Mouse (Mus musculus) liver, postnatal 0 days (tissue): ENCODE measurements around the gene Plekha6. TPM values are rescaled to one million over a fixed set of nuclear protein-coding genes. Genes with fewer than 3 reads are reported as not detected.
A peak's percentile ranks its signal among the peaks of the same experiment; 100 is the strongest.

ENCODE experiments used
- ATAC-seq: fragments of 200-750 bp; cut with Nextera tagmentation; 2 replicates; pipeline ENCODE4 v1.8.0; 2017; ENCODE audit warnings: mild to moderate bottlenecking, moderate library complexity
- DNase-seq: peaks from one replicate; pipeline ENCODE4 v3.0.0-alpha.2; 2016
- H3K27ac ChIP-seq: fragments of 300-500 bp; sonication (generic); 2 replicates; pipeline ENCODE4 v1.5.1; 2014; ENCODE audit warnings: antibody characterized with exemption, moderate library complexity, mild to moderate bottlenecking, low read depth
- H3K27me3 ChIP-seq: fragments of 300-500 bp; sonication (generic); 2 replicates; pipeline ENCODE4 v1.6.1; 2014; ENCODE audit warnings: low read length, control low read depth, mixed read lengths; ENCODE audit not compliant: insufficient read depth
- H3K36me3 ChIP-seq: fragments of 300-500 bp; sonication (generic); replicated peaks from 2 replicates; pipeline ENCODE4 v1.6.1; 2014; ENCODE audit warnings: mild to moderate bottlenecking, control low read depth, low read length, moderate library complexity, mixed read lengths; ENCODE audit not compliant: insufficient read depth
- H3K4me1 ChIP-seq: fragments of 300-500 bp; sonication (generic); 2 replicates; pipeline ENCODE4 v1.6.1; 2014; ENCODE audit warnings: antibody characterized with exemption, mild to moderate bottlenecking, control low read depth; ENCODE audit not compliant: insufficient read depth
- H3K4me2 ChIP-seq: fragments of 300-500 bp; sonication (generic); 2 replicates; pipeline ENCODE4 v1.6.1; 2014; ENCODE audit warnings: low read depth, mild to moderate bottlenecking, low read length, moderate library complexity, mixed read lengths
- H3K4me3 ChIP-seq: fragments of 300-500 bp; sonication (generic); 2 replicates; pipeline ENCODE4 v1.5.1; 2014; ENCODE audit warnings: low read depth, low read length
- H3K9ac ChIP-seq: fragments of 300-500 bp; sonication (generic); replicated peaks from 2 replicates; pipeline ENCODE4 v1.6.1; 2014; ENCODE audit warnings: mild to moderate bottlenecking, moderate library complexity
- H3K9me3 ChIP-seq: fragments of 300-500 bp; sonication (generic); 2 replicates; pipeline ENCODE4 v1.6.1; 2016; ENCODE audit warnings: mild to moderate bottlenecking, control low read depth, low read length, mixed read lengths
- CTCF ChIP-seq: sonication (generic); IDR thresholded peaks from 2 replicates; pipeline ENCODE4 v1.5.1; 2016; ENCODE audit warnings: antibody characterized with exemption, low read depth
- EP300 ChIP-seq: IDR thresholded peaks from 2 replicates; pipeline ENCODE4 v1.6.1; 2016; ENCODE audit warnings: antibody characterized with exemption, low read depth, mild to moderate bottlenecking
- WGBS: fragments of 180-500 bp; shearing (Covaris S2); extraction: QIAGEN DNeasy Blood & Tissue Kit; methylation state at CpG from one replicate; pipeline ENCODE4 v1.1.7; 2014; ENCODE audit not compliant: insufficient replicate concordance; 5-methylcytosine and 5-hydroxymethylcytosine counted together
- polyA plus RNA-seq: library from polyadenylated mRNA; unstranded; fragments of >200 nt; fragmentation: Nextera tagmentation; extraction: Ambion mirVana; gene quantifications from 2 replicates; pipeline ENCODE4 v1.2.1, GENCODE M21; 2015

The Plekha6 gene
- polyA plus RNA-seq, 1 experiment from 2014 or later, result 3.8 TPM

DNA sequence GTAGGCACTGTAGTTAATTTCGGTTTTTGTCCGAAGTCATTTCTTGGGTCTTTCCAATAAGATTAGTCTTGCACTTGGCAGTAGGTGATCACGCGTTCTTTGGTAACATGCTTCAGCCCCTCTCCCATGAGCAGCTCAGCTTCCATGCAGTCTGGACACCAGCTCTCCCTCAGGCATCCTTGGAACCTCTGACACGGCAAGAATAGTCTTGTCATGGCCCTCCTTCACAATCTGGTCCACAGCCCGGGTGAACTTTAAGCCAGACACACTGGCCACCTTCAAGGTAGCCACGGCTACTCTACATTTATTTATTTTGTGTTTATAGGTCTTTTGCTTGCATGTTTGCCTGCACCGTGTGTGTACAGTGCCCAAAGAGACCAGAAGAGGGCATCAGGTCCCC lies 15.9 kb upstream of the Plekha6 start:
- Histone ChIP-seq H3K27me3 (no peaks in the 10 kb centered on the region), H3K9ac (no peak overlapping the region), H3K4me3 (no peak overlapping the region), H3K4me1 (0 out of 2 replicates have a peak, but pooled peaks cover 2% of the 10 kb centered on the region), H3K4me2 (no peak overlapping the region), H3K9me3 (peaks cover 4% of the 10 kb centered on the region; the same call in 1 of the 2 replicates), H3K36me3 (no peaks in the 10 kb centered on the region), H3K27ac (no peak overlapping the region)
- DNase-seq (no peak), ATAC-seq (no peak)
- WGBS, result 86% methylated on average over 8 of the region's 8 CpGs
- TF ChIP-seq CTCF (no peak), EP300 (no peak)

DNA sequence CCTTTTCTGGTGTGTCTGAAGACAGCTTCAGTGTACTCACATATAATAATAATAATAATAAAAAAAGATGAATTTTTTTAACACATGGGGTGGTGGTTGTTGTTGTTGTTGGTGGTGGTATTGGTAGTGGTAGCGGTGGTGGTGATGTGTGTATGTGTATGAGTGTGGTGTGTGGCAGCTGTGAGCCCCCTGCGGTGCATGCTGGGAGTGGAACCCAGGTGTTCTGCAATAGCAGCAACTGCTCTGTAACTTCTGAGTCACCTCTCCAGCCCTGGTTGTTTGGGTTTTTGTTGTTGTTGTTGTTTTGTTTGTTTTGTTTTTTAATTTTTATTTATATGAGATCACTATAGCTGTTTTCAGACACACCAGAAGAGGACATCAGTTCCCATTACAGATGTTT lies 13.5 kb upstream of the Plekha6 start:
- H3K4me2 ChIP-seq, result no peak overlapping the region
- H3K9me3 ChIP-seq, result peaks cover 4% of the 10 kb centered on the region; the same call in 1 of the 2 replicates
- DNase-seq, result no peak
- WGBS, result 85% methylated on average over 2 of the region's 2 CpGs
- no peaks in the 10 kb centered on the region for H3K36me3 ChIP-seq
- no peaks in the 10 kb centered on the region for H3K27me3 ChIP-seq
- TF ChIP-seq EP300 (no peak), CTCF (no peak)
- H3K9ac ChIP-seq, result no peak overlapping the region
- H3K4me1 ChIP-seq, result 0 out of 2 replicates have a peak, but pooled peaks cover 2% of the 10 kb centered on the region
- no peak overlapping the region for H3K4me3 ChIP-seq
- no peak overlapping the region for H3K27ac ChIP-seq
- ATAC-seq, result no peak

DNA sequence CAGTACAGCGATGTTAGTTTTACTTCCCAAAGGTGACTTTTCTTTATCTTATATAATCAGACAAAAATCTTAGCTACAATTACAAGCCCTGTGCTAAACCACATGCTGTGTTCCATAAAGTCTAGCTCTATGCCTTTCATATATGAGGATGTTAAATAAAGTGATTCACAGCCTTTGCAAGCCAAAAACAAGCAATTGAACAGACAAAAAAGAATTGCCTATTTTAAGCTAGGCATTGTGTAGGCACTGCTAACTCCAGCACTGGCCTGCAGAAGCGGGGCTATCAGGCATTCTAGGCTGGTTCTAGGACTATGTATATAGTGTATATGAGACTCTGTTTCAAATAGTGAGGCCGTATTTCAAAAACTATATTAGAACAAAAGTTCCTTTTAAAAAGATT lies 11.8 kb upstream of the Plekha6 start:
- WGBS, result 82% methylated on average over 3 of the region's 3 CpGs
- H3K4me2 ChIP-seq, result no peak overlapping the region
- H3K27ac ChIP-seq, result no peak overlapping the region
- ATAC-seq, result no peak
- TF ChIP-seq EP300, result no peak
- no peak for TF ChIP-seq CTCF
- H3K9me3 ChIP-seq, result peaks cover 4% of the 10 kb centered on the region; the same call in 1 of the 2 replicates
- no peak overlapping the region for H3K9ac ChIP-seq
- no peaks in the 10 kb centered on the region for H3K36me3 ChIP-seq
- no peak overlapping the region for H3K4me3 ChIP-seq
- no peaks in the 10 kb centered on the region for H3K4me1 ChIP-seq
- no peaks in the 10 kb centered on the region for H3K27me3 ChIP-seq
- DNase-seq, result no peak

DNA sequence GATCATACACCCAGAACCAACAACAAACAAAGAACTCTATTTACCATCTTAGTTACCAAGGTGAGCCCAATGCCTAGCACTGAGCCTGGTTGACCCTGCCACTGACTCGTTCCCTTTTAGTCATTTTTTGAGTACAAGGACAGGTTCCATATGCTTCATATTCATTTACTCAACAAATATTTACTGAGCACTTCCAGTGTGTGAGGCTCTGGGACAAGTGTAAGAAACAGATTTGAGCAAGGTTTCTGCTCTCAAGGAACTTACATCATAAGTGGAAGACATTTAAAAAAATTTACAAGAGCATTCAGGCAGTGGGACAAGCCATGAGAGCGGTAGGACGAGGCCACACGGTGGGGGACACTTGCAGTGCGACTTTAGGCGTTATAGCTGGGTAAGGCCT lies 8.7 kb upstream of the Plekha6 start:
- DNase-seq (no peak), ATAC-seq (no peak)
- Histone ChIP-seq H3K27ac (no peak overlapping the region), H3K36me3 (no peaks in the 10 kb centered on the region), H3K4me1 (peaks cover 3% of the 10 kb centered on the region; the same call in 1 of the 2 replicates), H3K4me3 (no peak overlapping the region), H3K27me3 (peaks cover 7% of the 10 kb centered on the region), H3K9me3 (no peaks in the 10 kb centered on the region), H3K9ac (no peak overlapping the region), H3K4me2 (no peak overlapping the region)
- 75% methylated on average over 6 of the region's 6 CpGs for WGBS
- TF ChIP-seq EP300, result no peak
- no peak for TF ChIP-seq CTCF

DNA sequence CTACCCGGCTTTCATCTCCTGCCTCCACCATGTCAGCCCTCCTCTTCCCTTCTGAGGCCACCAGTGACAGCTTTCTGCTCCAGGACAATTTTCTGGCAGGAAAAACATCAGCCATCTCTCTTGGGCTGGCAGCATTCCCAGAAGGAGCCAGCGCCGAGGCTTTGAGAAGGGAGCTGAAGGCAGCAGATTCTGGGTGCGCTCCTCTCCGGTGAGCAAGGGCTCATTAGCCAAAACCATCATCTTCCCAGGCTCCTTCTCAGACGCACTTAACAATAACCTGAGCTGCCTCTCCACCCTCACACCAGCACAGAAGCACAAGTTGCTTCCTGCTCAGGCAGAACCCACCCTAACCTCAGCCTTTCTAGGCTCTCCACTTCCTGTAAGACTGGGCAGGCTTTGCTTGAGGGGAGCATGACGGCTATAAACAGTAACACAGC lies 4.9 kb upstream of the Plekha6 start:
- ATAC-seq (no peak), DNase-seq (no peak)
- H3K4me1 ChIP-seq, result peaks cover 3% of the 10 kb centered on the region; the same call in 1 of the 2 replicates
- H3K27ac ChIP-seq, result no peak overlapping the region
- H3K9me3 ChIP-seq, result no peaks in the 10 kb centered on the region
- H3K27me3 ChIP-seq, result peaks cover 37% of the 10 kb centered on the region
- H3K4me2 ChIP-seq, result peak overlapping the region; percentile 57
- H3K36me3 ChIP-seq, result no peaks in the 10 kb centered on the region
- WGBS, result 21% methylated on average over 7 of the region's 7 CpGs
- H3K9ac ChIP-seq, result no peak overlapping the region
- H3K4me3 ChIP-seq, result no peak overlapping the region
- TF ChIP-seq CTCF (no peak), EP300 (no peak)

DNA sequence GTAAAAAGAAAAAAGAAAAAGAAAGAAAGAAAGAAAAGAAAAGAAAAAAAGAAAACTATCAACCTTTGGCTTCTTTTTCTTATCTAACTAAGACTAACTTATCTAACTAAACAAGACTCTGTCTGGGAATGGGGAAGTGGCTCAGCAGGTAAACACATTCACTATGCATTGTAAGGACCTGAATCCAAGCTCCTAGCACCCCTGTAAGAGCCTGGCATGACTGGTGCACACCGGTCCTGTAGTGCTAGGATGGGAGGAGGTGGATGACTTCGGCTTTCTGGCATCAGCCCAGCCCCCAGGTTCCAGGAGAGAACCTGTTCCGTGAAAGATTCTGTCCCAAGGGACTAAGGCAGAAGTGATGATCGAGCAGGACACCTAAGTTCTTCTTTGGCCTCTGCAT lies 2.5 kb upstream of the Plekha6 start:
- Histone ChIP-seq H3K27me3 (peaks cover 56% of the 10 kb centered on the region), H3K36me3 (no peaks in the 10 kb centered on the region), H3K4me2 (no peak overlapping the region), H3K4me1 (peaks cover 9% of the 10 kb centered on the region; the same call in 1 of the 2 replicates), H3K9ac (no peak overlapping the region), H3K4me3 (no peak overlapping the region), H3K9me3 (no peaks in the 10 kb centered on the region), H3K27ac (no peak overlapping the region)
- no peak for DNase-seq
- TF ChIP-seq CTCF, result no peak
- TF ChIP-seq EP300, result no peak
- WGBS, result 54% methylated on average over 4 of the region's 4 CpGs
- no peak for ATAC-seq

DNA sequence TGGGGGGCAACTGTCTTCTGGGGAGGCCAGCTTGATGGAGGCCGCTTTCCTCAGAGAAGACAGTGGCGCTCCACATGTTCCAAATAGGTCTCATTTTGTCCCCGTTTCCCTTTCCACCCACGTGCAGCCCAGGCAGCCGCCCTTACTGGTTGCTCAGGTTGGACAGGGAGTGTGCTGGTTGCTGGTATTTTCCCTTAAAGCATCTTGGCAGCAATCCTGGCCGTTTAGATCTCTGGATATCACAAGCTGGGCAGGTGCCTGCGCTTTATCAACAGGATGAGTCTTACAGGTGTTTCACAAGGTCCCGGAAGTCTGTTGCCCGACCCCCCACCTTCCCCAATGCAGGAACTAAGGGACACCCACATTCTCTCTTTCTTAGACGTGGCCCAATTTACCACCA lies 2.0 kb upstream of the Plekha6 start:
- Histone ChIP-seq H3K27me3 (peaks cover 58% of the 10 kb centered on the region), H3K27ac (no peak overlapping the region), H3K36me3 (no peaks in the 10 kb centered on the region), H3K9ac (no peak overlapping the region), H3K9me3 (no peaks in the 10 kb centered on the region), H3K4me2 (no peak overlapping the region), H3K4me1 (peaks cover 9% of the 10 kb centered on the region; the same call in 1 of the 2 replicates), H3K4me3 (no peak overlapping the region)
- ATAC-seq (no peak), DNase-seq (no peak)
- WGBS, result 68% methylated on average over 10 of the region's 10 CpGs
- TF ChIP-seq EP300 (no peak), CTCF (no peak)
